8 mouse cellular contexts compared by ENCODE assay signal in the genomic region with DNA sequence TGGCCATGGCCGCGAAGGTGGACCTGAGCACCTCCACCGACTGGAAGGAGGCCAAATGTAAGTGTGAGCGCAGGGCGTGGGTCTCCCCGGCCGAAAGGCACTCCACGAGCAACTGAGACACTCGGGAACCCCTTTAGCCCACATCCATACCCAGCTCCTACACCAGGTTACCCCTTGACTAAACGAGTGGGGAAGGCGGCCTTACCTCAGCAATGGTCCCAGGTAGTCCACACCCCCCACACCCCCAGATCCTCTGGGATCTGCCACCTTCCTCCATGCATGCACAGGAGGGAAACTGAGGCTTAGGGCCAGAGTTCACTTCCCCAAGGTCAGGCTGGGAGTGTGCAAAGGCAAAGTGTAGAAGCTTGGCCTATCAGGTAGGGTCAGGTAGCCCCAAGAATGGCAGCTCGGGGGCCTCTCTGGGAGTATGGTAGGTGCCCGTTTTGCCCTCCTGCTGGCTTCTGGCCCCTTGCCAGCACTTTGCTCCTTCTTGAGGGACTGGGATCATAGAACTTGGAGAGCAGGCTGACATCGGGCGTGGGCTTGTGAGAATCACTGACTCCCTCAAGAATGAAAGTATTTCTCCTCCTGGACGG. TPM values are rescaled to one million over a fixed set of nuclear protein-coding genes. Genes with fewer than 3 reads are reported as not detected.
DNase-seq lines count a peak whose midpoint lies in the region; ATAC-seq and TF ChIP-seq lines count a peak whose summit lies in the region.

No protein-coding gene starts in this region.

- WGBS in hindbrain, embryonic 13.5 days, result 4% methylated on average over 16 of the region's 16 CpGs
- whole genome bisulfite sequencing in lung, embryonic 16.5 days, result under 1% methylated on average over 12 of the region's 16 CpGs
- 2% methylated on average over 16 of the region's 16 CpGs for WGBS in stomach, postnatal 0 days

- H3K4me1 ChIP-seq in MEL (ENCODE audit: control insufficient read depth in 1 of 2, insufficient read depth in 2 of 2, low read length in 2 of 2), result peaks cover 0 to 13% of the 10 kb centered on the region in 2 experiments; a peak in 1 of 4 replicates
- peaks cover 24% of the 10 kb centered on the region for H3K4me1 ChIP-seq in hindbrain, embryonic 13.5 days (replicated peaks)
- H3K4me1 ChIP-seq in lung, embryonic 16.5 days (replicated peaks; ENCODE audit: control insufficient read depth, insufficient read depth, low read length), result peaks cover 17% of the 10 kb centered on the region
- no peaks in the 10 kb centered on the region; the same call in 1 of the 2 replicates for H3K4me1 ChIP-seq in stomach, postnatal 0 days (replicated peaks; ENCODE audit: control insufficient read depth, insufficient read depth)

- TF ChIP-seq RAD21 in MEL (IDR thresholded peaks at IDR 0.05; ENCODE audit: low read depth, low read length), result no peak

- no peaks in the 10 kb centered on the region for H3K9me3 ChIP-seq in MEL (replicated peaks; ENCODE audit: insufficient read depth, low read length)
- H3K9me3 ChIP-seq in hindbrain, embryonic 13.5 days, result no peaks in the 10 kb centered on the region
- H3K9me3 ChIP-seq in lung, embryonic 16.5 days (ENCODE audit: control insufficient read depth, low read length), result no peaks in the 10 kb centered on the region
- H3K9me3 ChIP-seq in stomach, postnatal 0 days (ENCODE audit: control insufficient read depth, low read length), result no peaks in the 10 kb centered on the region

- H3K27ac ChIP-seq in left cerebral cortex, adult 2 months, result peak overlapping the region; percentile 1
- 0 out of 2 replicates have a peak overlapping the region, but pooled peaks have one; percentile 3 for H3K27ac ChIP-seq in MEL (ENCODE audit: control insufficient read depth, low read depth, low read length)
- H3K27ac ChIP-seq in hindbrain, embryonic 13.5 days, result no peak overlapping the region
- peak overlapping the region; percentile 76 for H3K27ac ChIP-seq in lung, embryonic 16.5 days (ENCODE audit: low read length)
- H3K27ac ChIP-seq in stomach, postnatal 0 days (replicated peaks), result peak overlapping the region; percentile 78

- no peaks in the 10 kb centered on the region for H3K27me3 ChIP-seq in MEL (ENCODE audit: control insufficient read depth in 1 of 2, insufficient read depth in 2 of 2, low read length in 2 of 2)
- peaks cover 66% of the 10 kb centered on the region for H3K27me3 ChIP-seq in hindbrain, embryonic 13.5 days
- no peaks in the 10 kb centered on the region for H3K27me3 ChIP-seq in lung, embryonic 16.5 days (ENCODE audit: control insufficient read depth, insufficient read depth, low read depth, low read length)
- H3K27me3 ChIP-seq in stomach, postnatal 0 days (ENCODE audit: control insufficient read depth, insufficient read depth, low read length), result no peaks in the 10 kb centered on the region

- H3K9ac ChIP-seq in MEL (ENCODE audit: control insufficient read depth, low read depth, low read length, poor library complexity, severe bottlenecking), result peak overlapping the region; percentile 73
- peak overlapping the region; percentile 79 for H3K9ac ChIP-seq in hindbrain, embryonic 13.5 days
- peak overlapping the region; percentile 77 for H3K9ac ChIP-seq in lung, embryonic 16.5 days (ENCODE audit: low read length)
- peak overlapping the region; percentile 70 for H3K9ac ChIP-seq in stomach, postnatal 0 days (ENCODE audit: low read length)

- peak overlapping the region; percentile 53 for H3K4me3 ChIP-seq in left cerebral cortex, adult 2 months
- H3K4me3 ChIP-seq in MEL (ENCODE audit: control insufficient read depth in 1 of 2, insufficient read depth in 1 of 2, low read depth in 2 of 2, low read length in 2 of 2), result peak overlapping the region; percentile 62 to 76
- H3K4me3 ChIP-seq in hindbrain, embryonic 13.5 days, result peak overlapping the region; percentile 66
- H3K4me3 ChIP-seq in lung, embryonic 16.5 days (ENCODE audit: low read length), result peak overlapping the region; percentile 71
- peak overlapping the region; percentile 64 for H3K4me3 ChIP-seq in stomach, postnatal 0 days (ENCODE audit: low read depth, low read length)

- no peak for TF ChIP-seq EP300 in MEL (IDR thresholded peaks at IDR 0.05; ENCODE audit: low read depth in 1 of 2, low read length in 2 of 2)
- TF ChIP-seq EP300 in stomach, postnatal 0 days (optimal IDR thresholded peaks at IDR 0.05), result no peak

- intact Hi-C loops in left cerebral cortex, adult 2 months (cut with DNase I), result loop anchor here (5.0 kb wide), 2 partner anchors 290 to 360 kb away; partner anchors contain the start of gene 2700081O15Rik
- intact Hi-C loops in left cerebral cortex, postnatal 36 days (cut with DNase I), result loop anchor here (10.0 kb wide), 1 partner anchor 288 kb away; the partner anchor contains the start of gene Mark2

- no peak for TF ChIP-seq CTCF in left cerebral cortex, adult 2 months (IDR thresholded peaks at IDR 0.05)
- TF ChIP-seq CTCF in MEL (IDR thresholded peaks at IDR 0.05 in 2 of 3, conservative IDR thresholded peaks at IDR 0.05 in 1 of 3; ENCODE audit: control insufficient read depth in 1 of 3, insufficient read depth in 1 of 3, low read depth in 2 of 3, low read length in 3 of 3, poor library complexity in 1 of 3, severe bottlenecking in 1 of 3), result no peak
- TF ChIP-seq CTCF in stomach, postnatal 0 days (IDR thresholded peaks at IDR 0.05; ENCODE audit: low read depth), result no peak

- H3K79me2 ChIP-seq in MEL (ENCODE audit: control insufficient read depth, insufficient read depth, low read length, poor library complexity), result no peaks in the 10 kb centered on the region; the same call in 1 of the 2 replicates

- peaks cover 0 to 6% of the 10 kb centered on the region in 2 experiments; a peak in 2 of 4 replicates for H3K36me3 ChIP-seq in MEL (ENCODE audit: control insufficient read depth in 1 of 2, insufficient read depth in 2 of 2, low read length in 2 of 2)
- H3K36me3 ChIP-seq in hindbrain, embryonic 13.5 days, result no peaks in the 10 kb centered on the region
- no peaks in the 10 kb centered on the region for H3K36me3 ChIP-seq in lung, embryonic 16.5 days (ENCODE audit: control insufficient read depth, insufficient read depth, low read length)
- no peaks in the 10 kb centered on the region for H3K36me3 ChIP-seq in stomach, postnatal 0 days (ENCODE audit: control insufficient read depth, insufficient read depth, low read length)

- peak; percentile 22 for ATAC-seq in hindbrain, embryonic 13.5 days (ENCODE audit: low FRiP score)
- peak; percentile 37 for ATAC-seq in lung, embryonic 16.5 days (ENCODE audit: low read depth)
- peak; percentile 20 for ATAC-seq in stomach, postnatal 0 days (ENCODE audit: low FRiP score, low TSS enrichment)

- peak in 1 of 2 experiments; percentile 39 for DNase-seq in left cerebral cortex, adult 2 months (ENCODE audit: extremely low spot score in 1 of 2, low spot score in 2 of 2)
- DNase-seq in left cerebral cortex, postnatal 36 days (ENCODE audit: low spot score in 2 of 2), result no peak
- DNase-seq in MEL (ENCODE audit: low read depth, low spot score), result no peak
- DNase-seq in cerebellum, adult 8-10 months, result peak; percentile 65
- peak; percentile 81 for DNase-seq in stomach, postnatal 0 days (ENCODE audit: low spot score)
- DNase-seq in thymus, postnatal 10 days (ENCODE audit: low spot score in 2 of 2), result no peak

- TF ChIP-seq POLR2A in MEL (IDR thresholded peaks at IDR 0.05; ENCODE audit: control insufficient read depth in 1 of 2, insufficient read depth in 1 of 2, low read depth in 1 of 2, low read length in 2 of 2, poor library complexity in 1 of 2), result no peak

- peak overlapping the region; percentile 100 for H3K4me2 ChIP-seq in hindbrain, embryonic 13.5 days
- peak overlapping the region; percentile 97 for H3K4me2 ChIP-seq in lung, embryonic 16.5 days (ENCODE audit: low read depth, low read length)
- H3K4me2 ChIP-seq in stomach, postnatal 0 days (replicated peaks; ENCODE audit: low read depth), result peak overlapping the region; percentile 100

RNA-seq across cellular contexts. Expression of gene Macrod1, which starts 0.6 kb away (rescaled TPM):
- 10 to 100 TPM; 13.3 to 15.7 TPM for total RNA-seq in left cerebral cortex, adult 2 months (2021)
- 10 to 100 TPM; 14.1 to 17.6 TPM for total RNA-seq in left cerebral cortex, postnatal 36 days (2021)
- total RNA-seq in MEL (2012; rRNA removed), result 1.9 and 4.5 TPM in 2 replicates
- polyA plus RNA-seq in MEL (2012; ENCODE audit: insufficient read depth in 1 of 2, insufficient read length in 2 of 2, low read depth in 1 of 2, low replicate concordance in 2 of 2, missing spikeins in 1 of 2), result 10 to 100 TPM in 1 of 2 experiments, not detected in 1; 15.7 TPM
- polyA plus RNA-seq in hindbrain, embryonic 13.5 days (2015; fragmentation: Nextera tagmentation; extraction: Ambion mirVana), result 4.2 and 5.3 TPM in 2 replicates
- polyA plus RNA-seq in lung, embryonic 16.5 days (2015; fragmentation: Nextera tagmentation; extraction: Ambion mirVana), result 15.3 and 17.6 TPM in 2 replicates
- polyA plus RNA-seq in stomach, postnatal 0 days (2015; fragmentation: Nextera tagmentation; extraction: Ambion mirVana), result 16.8 and 20.5 TPM in 2 replicates

RNA-seq across cellular contexts. Expression of gene Stip1, which starts 17.5 kb away (rescaled TPM):
- 100 to 1,000 TPM; 198 to 205 TPM for total RNA-seq in left cerebral cortex, adult 2 months (2021)
- 100 to 1,000 TPM; 179 to 201 TPM for total RNA-seq in left cerebral cortex, postnatal 36 days (2021)
- 281 and 284 TPM in 2 replicates for total RNA-seq in MEL (2012; rRNA removed)
- 100 to 1,000 TPM; 370 to 430 TPM for polyA plus RNA-seq in MEL (2012; ENCODE audit: insufficient read depth in 1 of 2, insufficient read length in 2 of 2, low read depth in 1 of 2, low replicate concordance in 2 of 2, missing spikeins in 1 of 2)
- 233 and 239 TPM in 2 replicates for polyA plus RNA-seq in hindbrain, embryonic 13.5 days (2015; fragmentation: Nextera tagmentation; extraction: Ambion mirVana)
- polyA plus RNA-seq in lung, embryonic 16.5 days (2015; fragmentation: Nextera tagmentation; extraction: Ambion mirVana), result 220 and 243 TPM in 2 replicates
- 67.9 and 69.7 TPM in 2 replicates for polyA plus RNA-seq in stomach, postnatal 0 days (2015; fragmentation: Nextera tagmentation; extraction: Ambion mirVana)

RNA-seq across cellular contexts. Expression of gene Fermt3, which starts 38.0 kb away (rescaled TPM):
- 1 to 10 TPM; 3.6 to 4.8 TPM for total RNA-seq in left cerebral cortex, adult 2 months (2021)
- total RNA-seq in left cerebral cortex, postnatal 36 days (2021), result 1 to 10 TPM; 3.7 to 4.9 TPM
- total RNA-seq in MEL (2012; rRNA removed), result 295 and 329 TPM in 2 replicates
- 100 to 1,000 TPM; 244 to 327 TPM for polyA plus RNA-seq in MEL (2012; ENCODE audit: insufficient read depth in 1 of 2, insufficient read length in 2 of 2, low read depth in 1 of 2, low replicate concordance in 2 of 2, missing spikeins in 1 of 2)
- 4.4 and 5.6 TPM in 2 replicates for polyA plus RNA-seq in hindbrain, embryonic 13.5 days (2015; fragmentation: Nextera tagmentation; extraction: Ambion mirVana)
- 11.1 and 15.6 TPM in 2 replicates for polyA plus RNA-seq in lung, embryonic 16.5 days (2015; fragmentation: Nextera tagmentation; extraction: Ambion mirVana)
- 7.6 and 8.1 TPM in 2 replicates for polyA plus RNA-seq in stomach, postnatal 0 days (2015; fragmentation: Nextera tagmentation; extraction: Ambion mirVana)

RNA-seq across cellular contexts. Expression of gene Flrt1, which starts 48.3 kb away (rescaled TPM):
- 10 to 100 TPM; 41.4 to 43.0 TPM for total RNA-seq in left cerebral cortex, adult 2 months (2021)
- total RNA-seq in left cerebral cortex, postnatal 36 days (2021), result 10 to 100 TPM; 36.2 to 41.7 TPM
- 0.03 TPM in 1 of 2 replicates, not detected in the other for total RNA-seq in MEL (2012; rRNA removed)
- polyA plus RNA-seq in MEL (2012; ENCODE audit: insufficient read depth in 1 of 2, insufficient read length in 2 of 2, low read depth in 1 of 2, low replicate concordance in 2 of 2, missing spikeins in 1 of 2), result not detected
- polyA plus RNA-seq in hindbrain, embryonic 13.5 days (2015; fragmentation: Nextera tagmentation; extraction: Ambion mirVana), result 7.1 and 8.1 TPM in 2 replicates
- polyA plus RNA-seq in lung, embryonic 16.5 days (2015; fragmentation: Nextera tagmentation; extraction: Ambion mirVana), result 0.99 and 1.1 TPM in 2 replicates
- polyA plus RNA-seq in stomach, postnatal 0 days (2015; fragmentation: Nextera tagmentation; extraction: Ambion mirVana), result 1.1 and 1.6 TPM in 2 replicates

Comparison
In these comparisons a context has a peak if more than half of its experiments do, and no peak if none do; other contexts are left out.
1. DNase-seq: peak in cerebellum, adult 8-10 months (single experiment) and stomach, postnatal 0 days (single experiment); none in left cerebral cortex, postnatal 36 days (0 of 2), MEL (single experiment) and thymus, postnatal 10 days (0 of 2).
2. RNA of gene Fermt3, which starts 38.0 kb away (polyA plus RNA-seq): 244 to 327 TPM in MEL; 11.1 to 15.6 TPM in lung, embryonic 16.5 days, 7.6 to 8.1 TPM in stomach, postnatal 0 days and 4.4 to 5.6 TPM in hindbrain, embryonic 13.5 days; every median in the first group is over 10 times any median in the second.
3. Peak in every context shown above with its lines, with median percentiles within 50 percentile points of each other: H3K4me3 ChIP-seq, H3K9ac ChIP-seq, ATAC-seq and H3K4me2 ChIP-seq.